Mouse (Mus musculus) forebrain, embryonic 12.5 days (tissue): ENCODE results near the gene Fignl2. TPM values are rescaled to one million over a fixed set of nuclear protein-coding genes. Genes with fewer than 3 reads are reported as not detected.

Source experiments
- ATAC-seq: fragments of 200-750 bp; cut with Nextera tagmentation; 2 replicates; pipeline ENCODE4 v1.8.0; 2017; ENCODE audit warnings: moderate TSS enrichment; ENCODE audit not compliant: low FRiP score
- H3K27ac ChIP-seq: fragments of 300-500 bp; sonication (generic); 2 replicates; pipeline ENCODE4 v1.5.1; 2016; ENCODE audit warnings: mild to moderate bottlenecking
- H3K27me3 ChIP-seq: fragments of 300-500 bp; sonication (generic); 2 replicates; pipeline ENCODE4 v1.6.1; 2016; ENCODE audit warnings: mild to moderate bottlenecking
- H3K36me3 ChIP-seq: fragments of 300-500 bp; sonication (generic); replicated peaks from 2 replicates; pipeline ENCODE4 v1.6.1; 2016; ENCODE audit warnings: mild to moderate bottlenecking
- H3K4me1 ChIP-seq: fragments of 300-500 bp; sonication (generic); 2 replicates; pipeline ENCODE4 v1.6.1; 2016
- H3K4me2 ChIP-seq: fragments of 300-500 bp; sonication (generic); 2 replicates; pipeline ENCODE4 v1.6.1; 2016; ENCODE audit warnings: mild to moderate bottlenecking, moderate library complexity
- H3K4me3 ChIP-seq: fragments of 300-500 bp; sonication (generic); replicated peaks from 2 replicates; pipeline ENCODE4 v1.5.1; 2016; ENCODE audit warnings: mild to moderate bottlenecking
- H3K9ac ChIP-seq: fragments of 300-500 bp; sonication (generic); 2 replicates; pipeline ENCODE4 v1.6.1; 2016; ENCODE audit warnings: mild to moderate bottlenecking
- H3K9me3 ChIP-seq: fragments of 300-500 bp; sonication (generic); 2 replicates; pipeline ENCODE4 v1.6.1; 2016
- WGBS: fragments of 180-500 bp; shearing (Covaris S2); methylation state at CpG from one replicate; pipeline ENCODE4 v1.1.7; 2016; 5-methylcytosine and 5-hydroxymethylcytosine counted together
- polyA plus RNA-seq: library from polyadenylated mRNA; unstranded; fragments of >200 nt; fragmentation: Nextera tagmentation; extraction: Ambion mirVana; gene quantifications from 2 replicates; pipeline ENCODE4 v1.2.1, GENCODE M21; 2016

The Fignl2 gene
- polyA plus RNA-seq, 1 experiment from 2014 or later: 0.22 TPM

DNA sequence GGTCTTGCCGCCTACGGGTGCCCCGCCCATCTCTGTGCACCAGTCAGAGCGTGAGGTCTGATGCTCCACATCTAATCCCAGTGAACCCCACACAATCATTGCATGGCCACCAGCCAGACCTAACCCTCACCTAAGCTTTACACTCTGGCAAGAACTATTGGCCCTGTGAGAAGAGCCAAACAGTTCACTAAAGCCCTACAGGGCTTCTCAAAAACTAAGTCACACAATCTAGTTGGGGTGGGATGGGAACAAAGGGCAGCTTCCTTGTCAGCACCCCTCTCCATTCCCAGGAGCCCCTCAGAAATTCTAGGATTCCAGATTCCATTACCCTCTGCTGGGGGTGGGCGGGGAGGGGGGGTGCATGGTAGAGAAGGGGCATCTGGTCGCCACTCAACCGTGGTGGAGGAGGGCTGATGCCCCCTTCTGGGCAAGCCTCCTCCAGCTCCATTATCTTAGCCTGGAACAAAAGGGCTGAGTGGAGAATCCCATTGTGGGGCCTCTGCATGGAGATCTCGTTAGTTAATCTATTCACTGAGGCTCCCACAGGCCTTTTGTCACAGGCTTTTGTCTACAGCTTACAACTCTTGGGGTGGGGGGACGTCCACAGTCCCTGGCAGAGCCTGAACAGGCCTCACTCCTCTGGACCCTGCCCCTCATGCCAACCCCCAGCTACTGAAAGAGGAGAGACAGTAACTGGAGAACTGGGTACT is 18.6 kb downstream of the Fignl2 start:
- no peak overlapping the region for H3K4me3 ChIP-seq
- peaks cover 43% of the 10 kb centered on the region for H3K27me3 ChIP-seq
- 14% methylated on average over 9 of the region's 9 CpGs for WGBS
- H3K4me1 ChIP-seq: peaks cover 45% of the 10 kb centered on the region
- no peak overlapping the region for H3K4me2 ChIP-seq
- peak overlapping the region; percentile 7; the same call in 1 of the 2 replicates for H3K9ac ChIP-seq
- 0 out of 2 replicates have a peak overlapping the region, but pooled peaks have one; percentile 36 for H3K27ac ChIP-seq
- no peaks in the 10 kb centered on the region for H3K9me3 ChIP-seq
- no peaks in the 10 kb centered on the region; the same call in 1 of the 2 replicates for H3K36me3 ChIP-seq
- ATAC-seq: peak; percentile 61

DNA sequence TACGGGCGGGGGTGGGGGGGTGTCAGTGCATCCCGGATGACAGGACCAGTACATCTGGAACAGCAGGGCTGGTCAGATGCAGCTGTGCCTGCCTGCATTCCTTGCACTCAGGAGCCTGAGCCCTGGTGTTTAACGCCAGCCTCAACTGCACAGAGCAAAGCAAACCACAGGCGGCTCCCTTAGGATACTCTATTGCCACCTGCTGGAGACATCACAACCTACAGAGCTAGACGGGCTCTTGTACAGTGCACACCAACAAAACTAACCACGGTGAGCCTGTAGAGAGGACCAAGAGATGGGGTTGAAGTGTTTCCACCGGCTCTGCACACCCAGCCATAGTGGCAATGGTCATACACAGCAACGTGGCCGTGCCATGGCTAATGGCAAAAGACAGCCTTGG is 22.1 kb downstream of the Fignl2 start:
- Histone ChIP-seq H3K27ac (no peak overlapping the region), H3K4me3 (no peak overlapping the region), H3K4me1 (peaks cover 43% of the 10 kb centered on the region), H3K27me3 (peaks cover 71% of the 10 kb centered on the region), H3K4me2 (no peak overlapping the region), H3K36me3 (no peaks in the 10 kb centered on the region; the same call in 1 of the 2 replicates), H3K9me3 (no peaks in the 10 kb centered on the region), H3K9ac (no peak overlapping the region)
- WGBS: 43% methylated on average over 10 of the region's 10 CpGs
- ATAC-seq: peak; percentile 71

DNA sequence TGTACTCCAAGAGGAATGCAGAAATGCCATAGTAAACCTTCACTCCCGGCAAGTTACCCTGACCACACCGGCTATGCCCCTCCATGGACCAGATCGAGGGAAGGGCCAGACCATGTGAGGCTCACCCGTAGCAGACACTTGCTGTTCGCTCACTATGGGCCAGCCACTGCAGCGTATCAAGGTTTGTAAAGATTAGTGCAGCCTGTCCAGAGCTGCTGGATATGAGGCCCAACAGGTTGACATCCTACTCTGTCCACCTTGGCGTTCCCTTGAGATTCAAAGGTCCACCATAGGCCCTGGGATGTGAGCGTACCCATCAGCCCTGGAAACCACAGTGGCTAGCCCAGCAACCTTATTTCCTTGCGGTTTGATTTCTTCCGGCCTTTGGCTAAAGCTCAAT is 23.8 kb downstream of the Fignl2 start:
- Histone ChIP-seq H3K4me1 (peaks cover 29% of the 10 kb centered on the region), H3K9me3 (no peaks in the 10 kb centered on the region), H3K36me3 (no peaks in the 10 kb centered on the region; the same call in 1 of the 2 replicates), H3K27ac (no peak overlapping the region), H3K4me3 (no peak overlapping the region), H3K9ac (no peak overlapping the region), H3K4me2 (no peak overlapping the region), H3K27me3 (peaks cover 84% of the 10 kb centered on the region)
- ATAC-seq: no peak
- 81% methylated on average over 10 of the region's 10 CpGs for WGBS

DNA sequence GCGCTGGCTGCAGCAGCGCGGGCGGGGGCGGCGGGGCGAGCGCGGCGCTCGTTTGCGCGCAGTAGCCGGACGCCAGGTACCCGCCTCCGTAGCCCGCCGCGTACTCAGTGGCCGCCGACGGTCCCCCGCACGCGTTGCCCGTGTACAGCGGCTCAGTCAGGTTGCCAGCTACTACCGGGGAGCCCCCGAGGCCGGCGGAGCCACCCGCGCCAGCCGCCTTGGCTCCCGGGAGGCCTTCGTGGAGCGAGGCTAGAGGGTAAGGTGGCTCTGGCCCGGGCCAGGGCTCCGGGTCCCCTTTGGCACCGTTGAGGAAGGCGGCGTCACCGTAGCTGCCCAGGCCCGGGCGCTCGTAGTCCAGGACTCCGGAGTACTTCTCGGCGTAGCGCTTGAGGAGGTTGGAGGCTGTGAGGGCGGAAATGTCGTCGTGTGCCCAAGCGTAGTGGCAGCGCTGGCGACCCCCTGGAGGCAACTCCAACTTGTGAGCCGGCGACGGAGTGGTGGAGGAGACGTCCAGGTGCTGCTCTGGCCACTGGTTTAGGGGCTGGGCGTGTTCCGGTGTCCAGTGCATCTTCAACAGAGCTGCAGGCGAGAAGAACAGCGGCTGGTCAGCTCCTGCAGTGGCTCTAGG is 24.4 kb downstream of the Fignl2 start:
- 7% methylated on average over 50 of the region's 65 CpGs for WGBS
- peak overlapping the region; percentile 40 for H3K4me3 ChIP-seq
- H3K9ac ChIP-seq: peak overlapping the region; percentile 49
- H3K36me3 ChIP-seq: no peaks in the 10 kb centered on the region; the same call in 1 of the 2 replicates
- H3K9me3 ChIP-seq: no peaks in the 10 kb centered on the region
- H3K4me1 ChIP-seq: peaks cover 23% of the 10 kb centered on the region
- no peak for ATAC-seq
- H3K27ac ChIP-seq: no peak overlapping the region
- H3K4me2 ChIP-seq: peak overlapping the region; percentile 63
- H3K27me3 ChIP-seq: peaks cover 90% of the 10 kb centered on the region

DNA sequence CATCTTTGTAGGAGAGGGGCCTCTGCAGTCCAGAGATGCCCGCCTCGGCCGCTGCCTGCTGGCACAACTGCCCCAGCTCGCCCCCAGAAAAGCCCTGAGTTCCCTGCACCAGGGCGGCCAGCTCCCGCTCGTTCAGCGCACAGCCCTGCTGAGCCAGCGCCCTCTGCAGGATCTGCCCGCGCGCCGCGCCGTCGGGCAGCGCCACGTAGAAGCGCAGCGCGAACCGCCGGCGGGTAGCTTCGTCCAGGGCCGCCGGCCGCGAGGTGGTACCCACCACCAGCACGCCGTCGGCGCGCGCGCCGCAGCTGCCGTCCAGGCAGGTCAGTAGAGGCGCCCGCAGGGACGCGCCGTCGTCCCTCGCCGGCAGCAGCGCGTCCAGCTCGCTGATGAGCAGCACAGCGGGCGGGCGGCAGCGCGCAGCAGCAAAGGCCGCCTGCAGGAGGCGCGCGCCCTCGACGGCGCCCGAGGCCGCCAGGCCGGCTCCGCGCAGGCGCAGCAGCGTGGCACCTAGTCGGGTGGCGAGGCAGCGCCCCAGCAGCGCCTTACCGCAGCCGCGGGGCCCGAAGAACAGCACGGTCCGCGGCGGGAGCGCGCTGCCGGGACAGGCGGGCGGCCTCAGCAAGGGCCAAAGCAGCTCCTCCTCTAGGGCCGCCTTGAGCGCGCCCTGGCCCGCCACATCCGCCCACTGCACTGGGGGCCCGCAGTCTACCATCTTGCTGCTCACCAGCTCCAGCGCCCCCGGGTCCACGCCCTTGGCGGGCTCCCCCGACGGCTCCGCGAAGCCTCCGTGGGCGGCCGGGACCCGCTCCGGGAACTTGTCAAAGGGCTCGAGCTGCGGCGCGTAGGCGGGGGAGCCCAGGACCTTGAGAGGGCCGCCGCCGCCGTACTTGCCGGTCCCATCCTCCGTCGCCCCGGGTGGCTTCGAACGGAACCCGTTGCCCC is 25.5 kb downstream of the Fignl2 start:
- Histone ChIP-seq H3K27ac (no peak overlapping the region), H3K27me3 (peaks cover 94% of the 10 kb centered on the region), H3K4me2 (peak overlapping the region; percentile 63), H3K4me3 (peak overlapping the region; percentile 40), H3K36me3 (no peaks in the 10 kb centered on the region; the same call in 1 of the 2 replicates), H3K9ac (peak overlapping the region; percentile 49; the same call in 1 of the 2 replicates), H3K9me3 (no peaks in the 10 kb centered on the region), H3K4me1 (peaks cover 18% of the 10 kb centered on the region)
- ATAC-seq: peak; percentile 9; the same call in 1 of the 2 replicates
- 18% methylated on average over 86 of the region's 120 CpGs for WGBS

DNA sequence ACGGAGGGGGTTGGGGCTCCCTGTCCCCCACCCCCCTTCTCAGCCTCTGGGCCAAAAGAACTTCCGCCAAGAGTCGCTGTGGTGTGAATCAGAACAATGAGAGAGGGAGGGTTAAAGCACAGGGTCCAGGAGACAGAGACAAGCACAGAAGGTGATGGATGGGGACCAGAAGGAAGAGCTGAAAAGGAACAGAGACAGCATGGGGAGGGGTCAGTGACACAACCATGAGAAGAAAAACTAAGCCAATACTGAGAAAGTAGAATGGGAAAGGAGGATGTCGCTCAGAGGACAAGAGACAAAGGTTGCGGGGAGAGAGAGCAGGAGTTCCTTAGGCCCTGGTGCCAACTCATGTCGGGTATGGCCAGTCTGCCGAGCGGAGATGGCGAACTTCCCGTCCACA is 26.5 kb downstream of the Fignl2 start:
- no peaks in the 10 kb centered on the region for H3K36me3 ChIP-seq
- ATAC-seq: no peak
- no peak overlapping the region for H3K27ac ChIP-seq
- 57% methylated on average over 10 of the region's 10 CpGs for WGBS
- no peak overlapping the region for H3K4me3 ChIP-seq
- H3K9me3 ChIP-seq: no peaks in the 10 kb centered on the region
- no peak overlapping the region for H3K4me2 ChIP-seq
- H3K27me3 ChIP-seq: peaks cover 98% of the 10 kb centered on the region
- no peak overlapping the region for H3K9ac ChIP-seq
- peaks cover 25% of the 10 kb centered on the region for H3K4me1 ChIP-seq

DNA sequence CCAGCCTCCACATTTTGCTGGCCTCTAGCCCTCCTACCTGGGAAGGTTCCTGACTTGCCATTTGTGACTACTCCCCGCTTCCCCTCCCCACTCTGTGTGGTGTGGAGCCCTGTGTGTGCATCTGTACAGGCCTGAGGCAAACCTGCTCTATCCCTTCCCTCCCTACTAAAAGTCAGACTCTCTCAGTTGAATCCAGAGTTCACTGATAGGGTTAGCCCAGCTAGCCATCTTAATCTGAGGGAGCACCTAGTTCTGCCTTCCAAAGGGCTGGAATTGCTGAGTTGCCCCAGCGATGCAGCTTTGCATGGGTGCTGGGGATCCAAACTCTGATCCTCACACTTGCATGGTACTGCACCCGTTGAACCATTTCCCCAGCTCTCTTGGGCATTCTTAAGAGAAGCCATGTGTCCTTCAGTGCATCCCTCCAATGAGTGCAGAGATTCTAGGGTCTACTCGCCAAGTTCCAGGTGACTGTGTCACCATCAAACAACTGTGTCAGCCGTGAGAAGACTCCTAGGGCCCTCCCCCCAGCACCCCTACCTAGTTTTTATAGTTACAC is 29.9 kb downstream of the Fignl2 start:
- H3K4me2 ChIP-seq: no peak overlapping the region
- 48% methylated on average over 5 of the region's 5 CpGs for WGBS
- no peaks in the 10 kb centered on the region for H3K9me3 ChIP-seq
- H3K27ac ChIP-seq: no peak overlapping the region
- H3K4me3 ChIP-seq: no peak overlapping the region
- ATAC-seq: no peak
- peaks cover 97% of the 10 kb centered on the region for H3K27me3 ChIP-seq
- no peaks in the 10 kb centered on the region for H3K36me3 ChIP-seq
- H3K4me1 ChIP-seq: peaks cover 27% of the 10 kb centered on the region
- H3K9ac ChIP-seq: no peak overlapping the region

DNA sequence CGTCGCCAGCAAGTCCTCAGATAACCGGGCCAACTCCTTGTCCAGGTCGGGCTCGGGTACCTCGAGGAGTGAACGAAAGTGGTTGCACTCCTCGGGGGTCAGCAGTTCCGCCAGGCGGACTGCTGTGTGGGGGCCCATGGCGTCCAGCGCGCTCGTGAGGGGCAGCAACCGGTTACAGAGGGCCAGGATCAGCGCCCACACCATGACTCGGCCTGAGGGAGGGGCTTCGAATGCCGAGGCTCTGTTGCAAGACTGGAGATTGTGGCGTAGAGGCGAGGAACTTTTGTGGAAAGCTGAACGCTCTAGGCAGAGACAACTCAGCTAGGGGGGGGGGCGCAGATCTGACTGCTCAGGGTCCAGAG is 31.2 kb downstream of the Fignl2 start, which contains the start of gene Gm47841:
Gene Gm47841, minus strand, starts transcription at position 204 of the 362 bp plus-strand sequence.
- H3K27ac ChIP-seq: no peak within 1 kb of the TSS
- H3K27me3 ChIP-seq: peaks cover 91% of the 10 kb centered on the region
- H3K36me3 ChIP-seq: no peaks in the 10 kb centered on the region
- no peaks in the 10 kb centered on the region for H3K9me3 ChIP-seq
- peak within 1 kb of the TSS; percentile 58 for H3K9ac ChIP-seq
- WGBS: 1% methylated on average over 23 of the region's 23 CpGs
- peak within 1 kb of the TSS; percentile 51 for H3K4me3 ChIP-seq
- H3K4me2 ChIP-seq: peak within 1 kb of the TSS; percentile 91
- no peak for ATAC-seq
- H3K4me1 ChIP-seq: peaks cover 19% of the 10 kb centered on the region

DNA sequence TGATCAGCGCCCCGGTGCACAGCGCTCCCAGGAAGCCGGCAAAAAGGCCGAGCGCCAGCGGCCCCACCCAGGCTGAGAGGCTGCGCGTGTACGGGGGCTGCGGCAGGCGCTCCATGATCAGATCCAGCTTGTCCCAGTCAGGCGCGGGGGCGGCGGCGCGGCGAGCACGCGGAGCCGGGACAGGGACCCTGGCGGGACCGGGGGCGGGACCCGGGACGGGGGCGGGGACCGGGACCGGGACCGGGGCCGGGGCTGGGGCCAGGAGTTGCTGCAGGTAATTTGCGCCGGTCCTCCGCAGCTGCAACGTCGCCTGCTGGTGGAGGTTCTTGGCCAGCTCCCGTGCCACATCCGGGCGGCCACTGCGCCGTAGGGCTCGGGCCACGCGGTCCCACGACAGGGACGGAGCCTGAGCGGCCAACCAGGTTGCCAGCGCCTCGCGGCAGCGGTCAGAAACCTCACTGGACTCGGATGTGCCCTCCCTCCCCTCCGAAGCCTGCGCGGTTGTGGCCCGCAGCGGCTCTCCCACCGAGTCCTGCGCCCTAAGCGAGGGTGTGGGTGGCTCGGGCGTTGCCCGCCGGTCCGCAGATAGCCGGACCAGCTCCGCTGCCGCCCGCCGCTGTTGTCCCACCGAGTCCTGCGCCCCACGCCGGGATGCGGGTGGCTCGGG is 31.7 kb downstream of the Fignl2 start:
- Histone ChIP-seq H3K36me3 (no peaks in the 10 kb centered on the region), H3K4me2 (peak overlapping the region; percentile 91), H3K9me3 (no peaks in the 10 kb centered on the region), H3K27ac (no peak overlapping the region), H3K9ac (peak overlapping the region; percentile 58), H3K4me3 (peak overlapping the region; percentile 51), H3K4me1 (peaks cover 19% of the 10 kb centered on the region), H3K27me3 (peaks cover 91% of the 10 kb centered on the region)
- peak; percentile 53 for ATAC-seq
- under 1% methylated on average over 71 of the region's 77 CpGs for WGBS

DNA sequence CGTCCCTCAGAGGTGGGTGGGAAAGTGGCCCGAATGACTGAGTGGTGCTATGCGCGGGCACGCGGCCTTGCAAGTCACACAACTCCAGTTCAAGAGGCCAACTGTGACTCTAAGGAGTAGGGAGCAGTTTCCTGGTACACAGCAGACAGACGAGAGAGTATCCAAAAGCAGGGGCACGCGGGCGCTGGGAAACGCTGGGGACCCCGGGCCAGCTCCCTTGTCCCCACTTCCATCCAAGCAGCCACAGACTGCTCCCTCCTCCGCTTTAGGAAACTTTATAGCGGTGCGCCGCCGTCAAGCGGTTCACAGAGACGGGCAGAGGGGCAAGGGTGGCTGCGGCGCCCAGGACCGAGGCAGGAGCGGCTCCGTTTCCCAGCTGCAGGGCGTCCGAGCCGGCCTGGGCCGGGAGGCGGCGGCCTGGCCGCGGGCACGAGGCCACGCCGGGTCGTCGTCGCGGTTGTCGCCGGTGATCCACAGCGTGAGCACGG is 32.3 kb downstream of the Fignl2 start:
- H3K4me1 ChIP-seq: peaks cover 19% of the 10 kb centered on the region

DNA sequence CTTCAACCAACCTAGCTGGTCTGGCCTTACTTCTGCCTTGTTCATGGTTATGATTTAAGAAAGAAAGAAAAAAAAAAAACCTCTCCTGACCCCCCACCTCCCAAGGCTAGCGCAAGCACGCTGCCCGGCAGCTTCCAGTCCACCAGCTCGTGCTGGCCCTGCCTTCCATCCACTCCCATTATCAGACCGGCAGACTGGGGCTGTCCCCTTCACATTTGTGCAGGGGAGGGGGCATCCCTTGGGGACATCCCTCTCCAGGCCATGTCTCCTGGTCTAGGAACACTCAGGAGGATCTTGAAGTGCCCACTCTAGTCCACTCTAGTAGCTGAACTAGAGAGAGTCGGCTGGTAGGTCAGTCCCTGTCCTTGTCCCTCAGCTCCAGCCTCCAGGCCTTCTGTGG is 33.8 kb downstream of the Fignl2 start:
- H3K27me3 ChIP-seq: peaks cover 89% of the 10 kb centered on the region
- H3K4me1 ChIP-seq: peaks cover 19% of the 10 kb centered on the region
- no peak overlapping the region for H3K27ac ChIP-seq
- ATAC-seq: no peak
- no peaks in the 10 kb centered on the region for H3K9me3 ChIP-seq
- no peak overlapping the region for H3K4me2 ChIP-seq
- no peak overlapping the region for H3K9ac ChIP-seq
- no peak overlapping the region for H3K4me3 ChIP-seq
- WGBS: 48% methylated on average over 6 of the region's 6 CpGs
- peaks cover 17% of the 10 kb centered on the region for H3K36me3 ChIP-seq

More for the DNA sequence above, 32.3 kb downstream of the Fignl2 start:
- Histone ChIP-seq H3K4me3 (peak overlapping the region; percentile 51), H3K27me3 (peaks cover 88% of the 10 kb centered on the region), H3K9ac (peak overlapping the region; percentile 58), H3K36me3 (0 out of 2 replicates have a peak, but pooled peaks cover 3% of the 10 kb centered on the region), H3K27ac (no peak overlapping the region), H3K4me2 (peak overlapping the region; percentile 91), H3K9me3 (no peaks in the 10 kb centered on the region)
- no peak for ATAC-seq
- under 1% methylated on average over 43 of the region's 43 CpGs for WGBS
